Mouse (Mus musculus) heart, postnatal 0 days (tissue): ENCODE measurements around the gene Lrp1.

Source experiments
- CTCF ChIP-seq: IDR thresholded peaks from 2 replicates; pipeline ENCODE4 v1.5.1; 2016; ENCODE audit warnings: antibody characterized with exemption, control low read depth, low read depth
- EP300 ChIP-seq: IDR thresholded peaks from 2 replicates; pipeline ENCODE4 v1.6.1; 2016; ENCODE audit warnings: antibody characterized with exemption, low read depth

- TF ChIP-seq CTCF (0 out of 2 replicates have a peak, but pooled peaks have one; percentile 1), EP300 (no peak)
Observed at GRCm38 (mm10) chr10:127668093-127669050, 47.4 kb upstream of the Lrp1 start, which contains the start of gene Nab2.
